Mouse (Mus musculus) bone marrow macrophage, adult 2 months (primary cell): Measurements from ENCODE around the gene Jmjd8.

Source experiments
- CTCF ChIP-seq: IDR thresholded peaks from 2 replicates; pipeline ENCODE4 v1.5.1; 2012; ENCODE audit warnings: low read depth, mild to moderate bottlenecking, low read length, moderate library complexity
- POLR2A ChIP-seq: IDR thresholded peaks from 2 replicates; pipeline ENCODE4 v1.6.1; 2012; ENCODE audit warnings: mild to moderate bottlenecking, low read depth, low read length, borderline replicate concordance

GRCm38 (mm10) chr17:25792615-25793014 is 36.1 kb upstream of the Jmjd8 start, which contains the start of gene Fam173a:
- no peak for TF ChIP-seq CTCF
- no peak for TF ChIP-seq POLR2A
